Mouse (Mus musculus): ENCODE data around the gene Cfap65. TPM values are rescaled to one million over a fixed set of nuclear protein-coding genes. Genes with fewer than 3 reads are reported as not detected.

The Cfap65 gene
- polyA plus RNA-seq, 1 experiment from 2014 or later = 1.4 TPM

- H3K27me3 ChIP-seq (ENCODE audit: control insufficient read depth, insufficient read depth, low read depth, low read length) = peaks cover 42% of the 10 kb centered on the region
Measured at GRCm38 (mm10) chr1:74902191-74902590, 33.2 kb downstream of the Cfap65 start.

GRCm38 (mm10) chr1:74901686-74902085 lies 33.7 kb downstream of the Cfap65 start:
- Histone ChIP-seq H3K9me3 (replicated peaks; ENCODE audit: control insufficient read depth, low read length, poor library complexity, severe bottlenecking) (no peaks in the 10 kb centered on the region), H3K27ac (ENCODE audit: low read length) (no peak overlapping the region), H3K4me2 (ENCODE audit: low read length) (no peak overlapping the region), H3K9ac (ENCODE audit: low read depth, low read length) (no peak overlapping the region), H3K36me3 (ENCODE audit: control insufficient read depth, insufficient read depth, low read length) (no peaks in the 10 kb centered on the region), H3K4me1 (ENCODE audit: control insufficient read depth, insufficient read depth, low read length) (peaks cover 10% of the 10 kb centered on the region), H3K27me3 (ENCODE audit: control insufficient read depth, insufficient read depth, low read depth, low read length) (peaks cover 43% of the 10 kb centered on the region), H3K4me3 (ENCODE audit: low read depth, low read length) (no peak overlapping the region)
- WGBS = 4% methylated on average over 3 of the region's 3 CpGs
- ATAC-seq = no peak

More at GRCm38 (mm10) chr1:74902191-74902590, 33.2 kb downstream of the Cfap65 start:
- Histone ChIP-seq H3K4me2 (ENCODE audit: low read length) (no peak overlapping the region), H3K36me3 (ENCODE audit: control insufficient read depth, insufficient read depth, low read length) (no peaks in the 10 kb centered on the region), H3K9me3 (replicated peaks; ENCODE audit: control insufficient read depth, low read length, poor library complexity, severe bottlenecking) (no peaks in the 10 kb centered on the region), H3K4me1 (ENCODE audit: control insufficient read depth, insufficient read depth, low read length) (peaks cover 10% of the 10 kb centered on the region), H3K4me3 (ENCODE audit: low read depth, low read length) (no peak overlapping the region), H3K27ac (ENCODE audit: low read length) (no peak overlapping the region), H3K9ac (ENCODE audit: low read depth, low read length) (no peak overlapping the region)
- 28% methylated on average over 6 of the region's 6 CpGs for WGBS
- no peak for ATAC-seq

DNA sequence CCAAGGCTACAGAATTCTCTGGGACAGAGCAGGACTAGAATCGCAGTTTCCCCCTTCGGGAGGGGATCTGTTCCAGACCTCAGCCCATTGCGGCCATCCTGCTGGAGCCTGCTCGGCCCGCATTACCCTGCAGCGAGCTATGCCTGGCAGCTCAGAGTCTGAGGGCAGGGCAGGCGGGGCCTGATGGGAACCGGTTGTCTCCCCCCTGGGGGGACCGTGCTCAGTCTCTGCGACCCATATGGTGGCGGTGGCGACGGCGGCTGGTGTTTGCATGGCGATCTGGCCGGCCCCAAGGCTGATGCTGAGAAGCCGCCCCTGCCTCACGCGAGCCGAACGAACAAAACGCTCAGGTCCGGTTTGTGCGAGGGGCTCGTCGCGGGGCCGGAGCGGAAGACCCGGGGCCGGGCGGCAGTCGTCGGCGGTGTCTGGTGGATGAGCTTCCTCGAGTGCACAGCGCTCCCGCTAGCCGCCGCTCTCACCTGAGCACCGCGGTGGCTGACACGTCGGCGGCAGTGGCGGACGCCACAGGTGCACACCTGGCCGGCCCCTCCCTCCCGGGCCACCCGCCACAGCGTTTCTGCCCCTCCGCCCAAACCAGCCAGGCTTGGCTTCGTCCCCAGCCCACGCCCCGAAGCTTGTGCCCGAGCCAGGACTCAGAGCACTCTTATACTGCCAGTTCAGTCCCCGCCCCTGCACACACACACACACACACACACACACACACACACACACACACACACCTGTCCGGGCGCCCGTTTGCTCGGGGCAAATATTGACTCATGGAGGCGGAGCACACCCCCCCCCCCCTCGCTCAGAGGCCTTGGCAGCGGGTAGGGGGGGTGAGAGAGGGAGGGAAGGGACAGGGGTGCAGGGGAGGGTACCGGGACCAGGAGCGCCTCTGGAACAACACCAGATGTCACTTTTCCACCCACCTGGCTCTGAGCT lies 34.8 kb downstream of the Cfap65 start:
- H3K4me2 ChIP-seq (ENCODE audit: low read length) = peak overlapping the region; percentile 75
- H3K36me3 ChIP-seq (ENCODE audit: control insufficient read depth, insufficient read depth, low read length) = no peaks in the 10 kb centered on the region
- WGBS = under 1% methylated on average over 54 of the region's 66 CpGs
- H3K27me3 ChIP-seq (ENCODE audit: control insufficient read depth, insufficient read depth, low read depth, low read length) = peaks cover 49% of the 10 kb centered on the region
- H3K9me3 ChIP-seq (replicated peaks; ENCODE audit: control insufficient read depth, low read length, poor library complexity, severe bottlenecking) = no peaks in the 10 kb centered on the region
- ATAC-seq = no peak
- no peak overlapping the region for H3K27ac ChIP-seq (ENCODE audit: low read length)
- peaks cover 12% of the 10 kb centered on the region for H3K4me1 ChIP-seq (ENCODE audit: control insufficient read depth, insufficient read depth, low read length)
- peak overlapping the region; percentile 38 for H3K4me3 ChIP-seq (ENCODE audit: low read depth, low read length)
- H3K9ac ChIP-seq (ENCODE audit: low read depth, low read length) = peak overlapping the region; percentile 58

- Histone ChIP-seq H3K9me3 (replicated peaks; ENCODE audit: control insufficient read depth, low read length, poor library complexity, severe bottlenecking) (no peaks in the 10 kb centered on the region), H3K4me1 (ENCODE audit: control insufficient read depth, insufficient read depth, low read length) (peaks cover 12% of the 10 kb centered on the region), H3K36me3 (ENCODE audit: control insufficient read depth, insufficient read depth, low read length) (no peaks in the 10 kb centered on the region), H3K27me3 (ENCODE audit: control insufficient read depth, insufficient read depth, low read depth, low read length) (peaks cover 58% of the 10 kb centered on the region), H3K4me2 (ENCODE audit: low read length) (no peak overlapping the region), H3K27ac (ENCODE audit: low read length) (no peak overlapping the region), H3K4me3 (ENCODE audit: low read depth, low read length) (no peak overlapping the region), H3K9ac (ENCODE audit: low read depth, low read length) (no peak overlapping the region)
- ATAC-seq = no peak
- 10% methylated on average over 5 of the region's 10 CpGs for WGBS
Measured at GRCm38 (mm10) chr1:74898656-74899431, 36.6 kb downstream of the Cfap65 start.

GRCm38 (mm10) chr1:74897976-74898375 lies 37.4 kb downstream of the Cfap65 start:
- peaks cover 16% of the 10 kb centered on the region for H3K4me1 ChIP-seq (ENCODE audit: control insufficient read depth, insufficient read depth, low read length)
- H3K4me3 ChIP-seq (ENCODE audit: low read depth, low read length) = no peak overlapping the region
- H3K36me3 ChIP-seq (ENCODE audit: control insufficient read depth, insufficient read depth, low read length) = no peaks in the 10 kb centered on the region
- ATAC-seq = no peak
- 4% methylated on average over 6 of the region's 7 CpGs for WGBS
- H3K9me3 ChIP-seq (replicated peaks; ENCODE audit: control insufficient read depth, low read length, poor library complexity, severe bottlenecking) = no peaks in the 10 kb centered on the region
- no peak overlapping the region for H3K9ac ChIP-seq (ENCODE audit: low read depth, low read length)
- H3K27ac ChIP-seq (ENCODE audit: low read length) = no peak overlapping the region
- no peak overlapping the region for H3K4me2 ChIP-seq (ENCODE audit: low read length)
- H3K27me3 ChIP-seq (ENCODE audit: control insufficient read depth, insufficient read depth, low read depth, low read length) = peaks cover 57% of the 10 kb centered on the region

GRCm38 (mm10) chr1:74894966-74895365 lies 40.4 kb downstream of the Cfap65 start:
- ATAC-seq = peak; percentile 39; the same call in 1 of the 2 replicates

GRCm38 (mm10) chr1:74893134-74893855 lies 42.1 kb downstream of the Cfap65 start, which contains the start of gene Cryba2:
TSS of gene Cryba2 (minus strand) at chr1:74893143.
- 2% methylated on average over 25 of the region's 25 CpGs for WGBS
- Histone ChIP-seq H3K4me3 (ENCODE audit: low read depth, low read length) (peak within 1 kb of the TSS; percentile 27), H3K27me3 (ENCODE audit: control insufficient read depth, insufficient read depth, low read depth, low read length) (peaks cover 64% of the 10 kb centered on the region), H3K9ac (ENCODE audit: low read depth, low read length) (peak within 1 kb of the TSS; percentile 34; the same call in 1 of the 2 replicates), H3K36me3 (ENCODE audit: control insufficient read depth, insufficient read depth, low read length) (no peaks in the 10 kb centered on the region), H3K9me3 (replicated peaks; ENCODE audit: control insufficient read depth, low read length, poor library complexity, severe bottlenecking) (no peaks in the 10 kb centered on the region), H3K4me2 (ENCODE audit: low read length) (peak within 1 kb of the TSS; percentile 55), H3K4me1 (ENCODE audit: control insufficient read depth, insufficient read depth, low read length) (peaks cover 16% of the 10 kb centered on the region), H3K27ac (ENCODE audit: low read length) (no peak within 1 kb of the TSS)
- ATAC-seq = peak; percentile 71

More at GRCm38 (mm10) chr1:74894966-74895365, 40.4 kb downstream of the Cfap65 start:
- Histone ChIP-seq H3K9ac (ENCODE audit: low read depth, low read length) (no peak overlapping the region), H3K36me3 (ENCODE audit: control insufficient read depth, insufficient read depth, low read length) (no peaks in the 10 kb centered on the region), H3K27ac (ENCODE audit: low read length) (no peak overlapping the region), H3K4me3 (ENCODE audit: low read depth, low read length) (no peak overlapping the region), H3K4me1 (ENCODE audit: control insufficient read depth, insufficient read depth, low read length) (peaks cover 18% of the 10 kb centered on the region), H3K4me2 (ENCODE audit: low read length) (no peak overlapping the region), H3K9me3 (replicated peaks; ENCODE audit: control insufficient read depth, low read length, poor library complexity, severe bottlenecking) (no peaks in the 10 kb centered on the region), H3K27me3 (ENCODE audit: control insufficient read depth, insufficient read depth, low read depth, low read length) (peaks cover 62% of the 10 kb centered on the region)
- WGBS = 17% methylated on average over 4 of the region's 4 CpGs

- under 1% methylated on average over 39 of the region's 39 CpGs for WGBS
- peak overlapping the region; percentile 34; the same call in 1 of the 2 replicates for H3K9ac ChIP-seq (ENCODE audit: low read depth, low read length)
- no peaks in the 10 kb centered on the region for H3K36me3 ChIP-seq (ENCODE audit: control insufficient read depth, insufficient read depth, low read length)
- H3K4me1 ChIP-seq (ENCODE audit: control insufficient read depth, insufficient read depth, low read length) = peaks cover 16% of the 10 kb centered on the region
- no peaks in the 10 kb centered on the region for H3K9me3 ChIP-seq (replicated peaks; ENCODE audit: control insufficient read depth, low read length, poor library complexity, severe bottlenecking)
- peak; percentile 22; the same call in 1 of the 2 replicates for ATAC-seq
- H3K4me2 ChIP-seq (ENCODE audit: low read length) = peak overlapping the region; percentile 55
- no peak overlapping the region for H3K27ac ChIP-seq (ENCODE audit: low read length)
- H3K27me3 ChIP-seq (ENCODE audit: control insufficient read depth, insufficient read depth, low read depth, low read length) = peaks cover 71% of the 10 kb centered on the region
- peak overlapping the region; percentile 27 for H3K4me3 ChIP-seq (ENCODE audit: low read depth, low read length)
Measured at GRCm38 (mm10) chr1:74892351-74893133, 42.9 kb downstream of the Cfap65 start.
